Mouse (Mus musculus) embryo, embryonic 11 days (tissue): ENCODE measurements around the gene Zfp868.
A peak's percentile ranks its signal among the peaks of the same experiment; 100 is the strongest.
"Not testable (repeated sequence)": the region's sequence is repeated elsewhere in the genome, so short reads cannot be mapped to it uniquely, and the experiment has no call there.

Source experiments
- DNase-seq: peaks from one replicate; pipeline ENCODE4 v3.0.0-alpha.2; 2015

Gene Zfp868

DNA sequence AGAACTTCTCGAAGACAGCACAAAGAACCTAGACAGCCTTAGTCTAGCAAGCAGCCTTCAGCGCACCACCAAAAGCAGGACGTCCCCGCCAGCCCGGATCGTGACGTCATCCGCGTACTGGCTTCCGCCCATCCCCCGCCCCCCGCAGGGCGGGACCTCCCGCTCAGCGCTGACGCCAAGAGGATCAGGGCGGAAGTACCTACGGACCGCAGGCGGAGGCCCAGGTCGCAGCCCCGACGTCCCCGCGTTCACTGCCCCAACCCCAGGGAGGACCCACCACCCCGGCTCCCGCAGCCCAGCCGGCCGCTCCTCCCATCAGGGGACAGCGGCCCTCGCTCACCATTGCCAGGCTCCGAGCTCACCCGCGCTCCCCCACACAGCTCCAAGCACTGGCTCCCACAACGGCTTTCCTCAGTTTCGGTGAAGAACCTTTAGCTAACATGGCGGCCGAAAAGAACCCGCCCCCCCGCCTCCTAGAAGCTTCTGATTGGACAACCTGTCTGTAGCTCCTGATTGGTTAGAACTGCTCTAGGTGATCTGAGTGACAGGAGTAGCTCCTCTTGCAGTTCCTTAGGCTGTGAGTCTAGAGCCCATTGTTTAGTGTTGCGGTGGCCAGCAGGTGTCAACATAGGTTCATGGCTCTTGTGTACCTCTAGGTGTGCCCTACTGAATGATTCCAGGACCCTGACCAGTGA lies at the start of gene Zfp868:
Zfp868 (minus strand) TSS at position 454 of the 695 bp plus-strand sequence.
- peak; percentile 99 for DNase-seq

DNA sequence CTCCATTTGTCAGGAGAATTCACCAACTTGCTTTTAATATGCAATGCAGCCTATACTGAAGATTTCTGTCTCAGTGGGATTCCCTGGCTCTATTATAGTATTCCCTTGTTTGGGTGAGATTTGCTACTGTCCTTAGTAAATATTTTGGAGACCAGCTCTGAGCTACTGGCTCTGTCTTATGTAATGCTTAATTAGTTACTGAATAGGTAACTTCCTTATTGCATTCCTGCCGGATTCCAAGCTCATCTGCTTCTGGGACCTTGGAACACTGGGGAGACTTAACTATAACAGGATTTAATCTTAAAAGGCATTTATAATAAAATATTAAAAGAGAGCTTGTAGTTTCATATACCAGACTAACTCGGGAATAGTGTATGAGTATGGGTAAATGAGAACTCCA lies 39.7 kb upstream of the Zfp868 start:
- DNase-seq: not testable (repeated sequence)

DNA sequence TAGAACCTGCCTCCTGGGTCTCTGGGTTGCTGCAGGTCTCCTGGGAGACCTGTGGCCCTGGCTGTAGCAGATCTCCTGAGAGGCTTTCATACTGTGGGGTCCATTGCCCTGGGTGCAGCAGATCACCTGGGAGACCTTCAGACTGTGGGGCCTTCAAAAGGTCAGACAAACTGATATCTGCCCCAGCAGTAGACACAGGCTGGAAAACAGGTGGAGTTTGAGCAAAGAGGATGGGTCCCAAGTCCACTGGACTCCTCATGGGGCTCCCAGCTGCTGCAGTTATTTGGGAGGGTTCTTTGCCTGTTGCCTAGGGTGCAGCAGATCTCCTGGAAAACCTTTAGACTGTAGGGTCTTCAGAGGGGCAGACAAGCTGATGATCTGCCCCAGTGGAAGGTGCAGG lies 35.9 kb upstream of the Zfp868 start:
- DNase-seq: no peak

- peak; percentile 95 for DNase-seq
Measured at GRCm38 (mm10) chr8:69654358-69654981, 29.1 kb upstream of the Zfp868 start, which contains the start of gene Zfp964. TSS of gene Zfp964 (plus strand) at chr8:69654479.

DNA sequence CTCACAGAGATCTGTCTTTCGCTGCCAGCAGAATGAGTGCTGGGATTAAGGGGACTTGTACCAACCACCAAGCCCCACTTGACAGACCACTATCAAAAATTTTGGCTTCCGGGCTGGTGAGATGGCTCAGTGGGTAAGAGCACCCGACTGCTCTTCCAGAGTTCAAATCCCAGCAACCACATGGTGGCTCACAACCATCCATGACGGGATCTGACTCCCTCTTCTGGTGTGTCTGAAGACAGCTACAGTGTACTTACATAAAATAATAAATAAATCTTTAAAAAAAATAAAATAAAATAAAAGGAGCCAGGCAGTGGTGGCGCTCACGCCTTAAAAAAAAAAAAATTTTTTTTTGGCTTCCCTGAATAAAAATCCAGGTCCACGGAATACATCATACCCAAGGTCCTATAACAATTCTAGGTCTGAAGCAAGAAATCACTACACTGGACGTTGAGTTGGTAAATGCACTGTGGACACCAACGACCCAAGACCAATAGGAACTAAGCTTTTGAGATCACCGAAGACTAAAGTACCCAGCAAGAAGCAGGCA lies 28.5 kb upstream of the Zfp868 start:
- DNase-seq: no peak

GRCm38 (mm10) chr8:69618078-69618477 lies 7.3 kb downstream of the Zfp868 start:
- DNase-seq: no peak

- no peak for DNase-seq
Measured at GRCm38 (mm10) chr8:69614687-69615086, 10.7 kb downstream of the Zfp868 start.

- DNase-seq: not testable (repeated sequence)
Measured at GRCm38 (mm10) chr8:69597598-69597997, 27.8 kb downstream of the Zfp868 start.

DNA sequence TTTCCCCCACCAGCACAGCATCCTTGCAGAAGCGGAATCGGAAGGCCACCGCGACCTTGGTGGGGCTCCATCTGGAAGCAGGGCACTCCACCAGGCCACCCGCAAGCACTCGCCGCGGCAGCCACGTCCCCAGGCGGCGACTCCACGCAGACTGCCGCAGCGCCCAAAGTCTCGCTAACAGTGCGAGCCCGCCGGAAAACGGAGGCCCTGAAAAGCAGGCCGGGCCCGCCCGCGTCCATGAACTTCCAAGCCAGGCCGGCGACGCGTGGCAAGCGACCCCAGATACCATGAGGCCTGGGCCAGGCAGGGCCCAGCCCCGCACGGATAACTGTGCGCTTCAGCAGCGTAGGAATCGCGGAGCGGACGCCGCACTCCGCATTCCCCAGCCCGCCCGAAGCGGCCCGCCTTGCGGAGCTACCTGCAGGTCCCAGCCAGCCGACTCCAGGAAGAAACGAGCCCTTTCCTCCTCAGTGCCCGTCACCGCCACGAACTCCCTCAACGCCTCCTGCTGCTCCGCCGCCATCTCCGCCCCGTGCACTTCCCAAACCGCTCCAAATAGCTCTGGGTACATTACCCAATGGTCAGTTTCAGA lies 40.6 kb downstream of the Zfp868 start:
- DNase-seq: peak; percentile 67

DNA sequence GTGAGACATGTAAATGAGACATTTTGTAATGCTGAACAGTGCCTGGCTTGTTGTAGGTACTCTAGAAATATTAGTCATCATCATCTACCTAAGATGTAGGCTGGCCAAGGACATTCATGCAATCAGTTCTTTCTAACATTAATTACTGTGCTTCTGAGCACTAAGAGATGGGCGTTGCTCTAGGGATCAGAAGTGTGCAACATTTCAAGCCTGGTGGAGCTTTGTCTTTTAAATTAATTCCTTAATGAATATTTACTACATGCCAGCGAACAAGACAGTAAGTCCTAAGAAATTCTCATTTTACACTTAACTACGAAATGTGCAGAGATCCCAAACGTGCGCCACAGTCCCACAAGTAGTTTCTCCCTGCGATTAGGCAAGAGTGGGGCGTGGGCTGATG lies 41.1 kb downstream of the Zfp868 start:
- not testable (repeated sequence) for DNase-seq
